Mouse (Mus musculus): ENCODE measurements around the gene Ltbp2. TPM values are rescaled to one million over a fixed set of nuclear protein-coding genes. Genes with fewer than 3 reads are reported as not detected.

Gene Ltbp2
- polyA plus RNA-seq, 1 experiment from 2014 or later: 1.6 TPM

DNA sequence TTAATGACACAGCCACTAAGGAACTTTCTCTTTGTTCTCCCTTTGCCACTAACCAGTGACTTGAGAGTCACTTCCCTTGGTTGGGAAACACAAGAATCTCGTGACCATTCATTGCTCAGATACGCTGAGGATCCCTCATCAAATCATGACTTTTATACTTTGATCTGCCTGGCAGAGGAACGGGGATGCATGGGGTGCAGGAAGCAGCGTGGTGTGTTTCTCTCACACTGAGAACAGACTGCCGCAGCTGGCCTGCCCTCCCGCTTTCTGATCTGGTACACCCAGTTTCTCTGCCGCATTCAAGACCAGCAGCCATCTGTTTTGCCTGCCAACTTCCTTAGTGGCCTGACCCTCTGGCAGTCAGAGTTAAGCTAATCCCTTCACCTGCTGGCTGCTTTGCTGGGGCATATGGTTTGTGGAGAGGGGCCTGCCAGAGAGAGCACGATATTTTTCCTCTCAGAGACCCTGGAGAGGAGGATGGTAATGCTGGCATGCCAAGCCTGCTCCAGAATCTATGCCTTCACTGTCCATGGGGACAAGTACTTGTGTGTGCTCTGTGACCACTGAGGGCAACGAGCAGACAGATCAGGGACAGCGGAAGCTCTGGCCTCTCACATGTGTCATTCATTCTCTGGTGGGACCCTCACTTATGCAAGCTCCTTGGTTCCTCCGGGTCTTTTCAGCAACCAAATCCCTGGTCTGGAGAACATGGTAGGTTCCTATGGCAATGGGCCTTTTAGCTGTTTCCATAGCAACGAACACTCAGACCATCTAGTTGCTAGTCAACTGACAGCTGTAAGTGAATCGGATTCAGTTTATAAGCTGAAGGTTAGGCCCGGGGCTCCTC is 124.0 kb downstream of the Ltbp2 start:
- 51% methylated on average over 14 of the region's 14 CpGs for WGBS
- no peak overlapping the region for H3K9ac ChIP-seq (ENCODE audit: low read length)
- H3K27me3 ChIP-seq (ENCODE audit: control insufficient read depth, insufficient read depth, low read length): no peaks in the 10 kb centered on the region
- H3K9me3 ChIP-seq (replicated peaks; ENCODE audit: control insufficient read depth, low read length): no peaks in the 10 kb centered on the region
- no peak overlapping the region for H3K27ac ChIP-seq (ENCODE audit: low read length)
- no peak for ATAC-seq (ENCODE audit: insufficient read depth, low FRiP score)
- no peaks in the 10 kb centered on the region for H3K4me1 ChIP-seq (ENCODE audit: control insufficient read depth, insufficient read depth, low read length)
- H3K36me3 ChIP-seq (ENCODE audit: control insufficient read depth, insufficient read depth, low read length): 0 out of 2 replicates have a peak, but pooled peaks cover 4% of the 10 kb centered on the region
- H3K4me2 ChIP-seq (ENCODE audit: low read depth, low read length): no peak overlapping the region
- no peak overlapping the region for H3K4me3 ChIP-seq (replicated peaks; ENCODE audit: low read length)

DNA sequence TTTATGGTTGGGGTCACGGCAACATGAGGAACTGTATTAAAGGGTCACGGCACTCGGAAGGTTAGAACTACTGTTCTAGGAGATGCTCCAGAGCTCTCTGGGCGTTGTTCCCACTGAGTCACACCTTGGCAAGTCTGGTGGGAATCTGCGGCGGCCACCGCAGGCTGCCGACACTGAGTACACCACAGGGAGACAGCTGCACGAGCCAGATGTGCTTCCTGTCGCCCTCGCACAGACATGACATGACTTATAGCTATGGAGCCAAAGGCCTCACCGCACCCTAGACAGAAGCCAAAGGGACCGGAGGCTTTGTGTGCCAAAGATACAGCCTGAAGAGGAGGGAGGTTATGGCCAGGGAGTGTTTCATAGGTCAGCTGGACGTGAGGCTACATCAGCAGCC is 125.7 kb downstream of the Ltbp2 start:
- no peaks in the 10 kb centered on the region for H3K9me3 ChIP-seq (replicated peaks; ENCODE audit: control insufficient read depth, low read length)
- 44% methylated on average over 14 of the region's 14 CpGs for WGBS
- H3K9ac ChIP-seq (ENCODE audit: low read length): no peak overlapping the region
- no peaks in the 10 kb centered on the region for H3K36me3 ChIP-seq (ENCODE audit: control insufficient read depth, insufficient read depth, low read length)
- H3K27me3 ChIP-seq (ENCODE audit: control insufficient read depth, insufficient read depth, low read length): no peaks in the 10 kb centered on the region
- H3K4me2 ChIP-seq (ENCODE audit: low read depth, low read length): no peak overlapping the region
- H3K4me1 ChIP-seq (ENCODE audit: control insufficient read depth, insufficient read depth, low read length): no peaks in the 10 kb centered on the region; the same call in 1 of the 2 replicates
- H3K4me3 ChIP-seq (replicated peaks; ENCODE audit: low read length): no peak overlapping the region
- no peak overlapping the region for H3K27ac ChIP-seq (ENCODE audit: low read length)
- ATAC-seq (ENCODE audit: insufficient read depth, low FRiP score): no peak

DNA sequence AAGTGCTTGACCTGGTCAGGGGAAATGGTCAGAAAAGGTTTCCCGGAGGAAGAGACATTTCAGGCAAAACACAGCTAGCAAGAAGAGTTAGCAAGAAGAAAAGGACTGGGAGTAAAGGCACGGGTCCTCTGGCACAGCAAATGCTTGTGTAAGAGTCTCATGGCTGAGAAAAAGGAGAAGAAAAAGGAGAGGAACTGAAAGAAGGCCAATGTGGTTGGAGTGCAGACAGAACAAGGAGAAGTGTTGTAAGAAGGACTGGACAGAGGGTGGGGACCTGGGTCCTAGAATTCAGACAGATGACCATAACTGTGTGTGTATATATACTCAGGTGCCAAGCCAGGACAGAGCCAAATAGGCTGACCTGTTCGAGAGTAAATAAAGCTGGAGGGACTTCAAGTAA is 128.2 kb downstream of the Ltbp2 start:
- H3K4me1 ChIP-seq (ENCODE audit: control insufficient read depth, insufficient read depth, low read length): no peaks in the 10 kb centered on the region; the same call in 1 of the 2 replicates
- WGBS: 65% methylated on average over 3 of the region's 3 CpGs
- no peak for ATAC-seq (ENCODE audit: insufficient read depth, low FRiP score)
- H3K9ac ChIP-seq (ENCODE audit: low read length): no peak overlapping the region
- no peak overlapping the region for H3K4me2 ChIP-seq (ENCODE audit: low read depth, low read length)
- H3K4me3 ChIP-seq (replicated peaks; ENCODE audit: low read length): no peak overlapping the region
- H3K27me3 ChIP-seq (ENCODE audit: control insufficient read depth, insufficient read depth, low read length): no peaks in the 10 kb centered on the region
- H3K27ac ChIP-seq (ENCODE audit: low read length): no peak overlapping the region
- H3K9me3 ChIP-seq (replicated peaks; ENCODE audit: control insufficient read depth, low read length): no peaks in the 10 kb centered on the region
- no peaks in the 10 kb centered on the region for H3K36me3 ChIP-seq (ENCODE audit: control insufficient read depth, insufficient read depth, low read length)

DNA sequence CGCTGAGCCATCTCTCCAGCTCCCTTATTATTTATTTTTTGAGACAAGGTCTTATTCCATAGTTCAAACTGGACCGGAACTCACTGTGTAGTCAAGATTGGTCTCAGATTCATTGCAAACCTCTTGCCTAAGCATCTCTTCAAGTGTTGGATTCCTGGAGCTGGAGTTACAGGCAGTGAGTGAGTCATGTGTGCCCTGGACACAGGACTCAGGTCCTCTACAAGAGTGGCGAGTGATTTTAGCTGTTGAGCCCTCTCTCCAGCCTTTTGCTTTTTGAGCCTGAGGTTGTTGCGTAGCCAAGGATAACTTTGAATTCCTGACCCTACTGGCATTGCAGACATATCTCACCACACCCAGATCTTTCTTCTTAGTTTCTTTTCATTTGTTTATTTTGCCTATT is 130.6 kb downstream of the Ltbp2 start:
- no peaks in the 10 kb centered on the region for H3K36me3 ChIP-seq (ENCODE audit: control insufficient read depth, insufficient read depth, low read length)
- H3K4me1 ChIP-seq (ENCODE audit: control insufficient read depth, insufficient read depth, low read length): no peaks in the 10 kb centered on the region; the same call in 1 of the 2 replicates
- no peaks in the 10 kb centered on the region for H3K9me3 ChIP-seq (replicated peaks; ENCODE audit: control insufficient read depth, low read length)
- WGBS: 55% methylated on average over 4 of the region's 4 CpGs
- no peak overlapping the region for H3K4me2 ChIP-seq (ENCODE audit: low read depth, low read length)
- H3K27me3 ChIP-seq (ENCODE audit: control insufficient read depth, insufficient read depth, low read length): no peaks in the 10 kb centered on the region
- no peak overlapping the region for H3K27ac ChIP-seq (ENCODE audit: low read length)
- H3K4me3 ChIP-seq (replicated peaks; ENCODE audit: low read length): no peak overlapping the region
- no peak overlapping the region for H3K9ac ChIP-seq (ENCODE audit: low read length)
- ATAC-seq (ENCODE audit: insufficient read depth, low FRiP score): no peak

DNA sequence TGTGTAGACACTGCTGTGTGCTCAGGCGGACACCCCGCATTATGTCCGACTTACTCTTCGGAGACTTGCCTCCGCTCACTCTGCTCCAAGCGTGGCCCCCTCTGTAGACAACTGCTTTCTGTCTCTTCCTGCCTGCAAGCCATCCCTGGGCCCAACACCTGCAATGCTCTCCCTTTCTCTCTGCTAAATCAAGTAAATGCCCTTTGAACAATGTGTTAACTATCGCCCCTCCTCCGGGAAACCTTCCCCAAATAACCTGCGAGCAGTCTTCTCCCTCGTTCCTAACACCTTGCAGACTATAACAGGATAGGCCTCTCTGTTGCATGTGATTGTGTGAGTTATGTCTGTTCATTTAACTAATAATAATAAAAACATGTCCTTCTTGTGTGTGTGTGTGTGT is 132.8 kb downstream of the Ltbp2 start:
- Histone ChIP-seq H3K9me3 (replicated peaks; ENCODE audit: control insufficient read depth, low read length) (no peaks in the 10 kb centered on the region), H3K27me3 (ENCODE audit: control insufficient read depth, insufficient read depth, low read length) (no peaks in the 10 kb centered on the region), H3K36me3 (ENCODE audit: control insufficient read depth, insufficient read depth, low read length) (no peaks in the 10 kb centered on the region), H3K4me3 (replicated peaks; ENCODE audit: low read length) (no peak overlapping the region), H3K4me1 (ENCODE audit: control insufficient read depth, insufficient read depth, low read length) (no peaks in the 10 kb centered on the region; the same call in 1 of the 2 replicates), H3K9ac (ENCODE audit: low read length) (no peak overlapping the region), H3K27ac (ENCODE audit: low read length) (no peak overlapping the region), H3K4me2 (ENCODE audit: low read depth, low read length) (no peak overlapping the region)
- ATAC-seq (ENCODE audit: insufficient read depth, low FRiP score): no peak
- 76% methylated on average over 10 of the region's 10 CpGs for WGBS

DNA sequence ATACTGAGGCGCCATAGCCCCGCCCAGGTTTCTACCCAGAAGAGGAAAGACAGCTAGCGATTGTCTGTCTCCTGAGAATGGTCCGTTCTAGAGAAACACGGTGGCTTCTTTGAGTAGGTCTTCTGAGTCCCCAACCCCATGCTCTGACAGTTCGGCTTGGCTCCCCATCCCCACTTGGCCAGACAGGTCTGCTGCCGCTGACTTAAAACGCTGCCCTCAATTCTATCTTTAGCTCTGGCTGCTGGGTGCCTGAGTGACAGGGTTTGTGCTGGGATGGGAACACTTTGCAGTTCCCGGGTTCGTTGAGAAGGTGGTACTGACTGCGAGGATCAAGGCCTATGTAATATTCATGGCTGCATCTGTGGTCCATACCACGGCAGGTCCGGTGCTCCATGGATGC is 143.0 kb downstream of the Ltbp2 start:
- no peaks in the 10 kb centered on the region for H3K4me1 ChIP-seq (ENCODE audit: control insufficient read depth, insufficient read depth, low read length)
- no peak overlapping the region for H3K27ac ChIP-seq (ENCODE audit: low read length)
- H3K9me3 ChIP-seq (replicated peaks; ENCODE audit: control insufficient read depth, low read length): no peaks in the 10 kb centered on the region
- no peak overlapping the region for H3K4me2 ChIP-seq (ENCODE audit: low read depth, low read length)
- 68% methylated on average over 13 of the region's 13 CpGs for WGBS
- no peaks in the 10 kb centered on the region for H3K27me3 ChIP-seq (ENCODE audit: control insufficient read depth, insufficient read depth, low read length)
- H3K4me3 ChIP-seq (replicated peaks; ENCODE audit: low read length): no peak overlapping the region
- no peak for ATAC-seq (ENCODE audit: insufficient read depth, low FRiP score)
- H3K9ac ChIP-seq (ENCODE audit: low read length): no peak overlapping the region
- no peaks in the 10 kb centered on the region for H3K36me3 ChIP-seq (ENCODE audit: control insufficient read depth, insufficient read depth, low read length)

Other genes with a start within 250 kb of the Ltbp2 start
- not detected in 2 replicates for gene Vrtn, start 235.5 kb downstream of the Ltbp2 start, polyA plus RNA-seq (2015; fragmentation: Nextera tagmentation; extraction: Ambion mirVana)
- gene Syndig1l, start 177.7 kb downstream of the Ltbp2 start, polyA plus RNA-seq (2015; fragmentation: Nextera tagmentation; extraction: Ambion mirVana): 0.09 and 0.12 TPM in 2 replicates
- 65.5 and 69.3 TPM in 2 replicates for gene Npc2, start 103.4 kb downstream of the Ltbp2 start, polyA plus RNA-seq (2015; fragmentation: Nextera tagmentation; extraction: Ambion mirVana)
- gene Isca2, start 103.3 kb downstream of the Ltbp2 start, polyA plus RNA-seq (2015; fragmentation: Nextera tagmentation; extraction: Ambion mirVana): 119 and 123 TPM in 2 replicates
- gene Fcf1, start 94.4 kb upstream of the Ltbp2 start, polyA plus RNA-seq (2015; fragmentation: Nextera tagmentation; extraction: Ambion mirVana): 114 and 119 TPM in 2 replicates
- 11.8 and 12.4 TPM in 2 replicates for gene Arel1, start 94.4 kb upstream of the Ltbp2 start, polyA plus RNA-seq (2015; fragmentation: Nextera tagmentation; extraction: Ambion mirVana)
- gene Ylpm1, start 119.8 kb upstream of the Ltbp2 start, polyA plus RNA-seq (2015; fragmentation: Nextera tagmentation; extraction: Ambion mirVana): 22.3 and 23.1 TPM in 2 replicates
- 2.9 and 3.0 TPM in 2 replicates for gene Prox2, start 234.2 kb upstream of the Ltbp2 start, polyA plus RNA-seq (2015; fragmentation: Nextera tagmentation; extraction: Ambion mirVana)
- gene Dlst, start 234.3 kb upstream of the Ltbp2 start, polyA plus RNA-seq (2015; fragmentation: Nextera tagmentation; extraction: Ambion mirVana): 113 TPM in 2 replicates

Data from stomach, embryonic 16.5 days (tissue).